Mouse (Mus musculus) spleen, adult 2 months (tissue): ENCODE measurements around the gene Slc13a3.

Source experiments
- CTCF ChIP-seq: fragments of 200-500 bp; IDR thresholded peaks from 2 replicates; pipeline ENCODE4 v1.5.1; 2011; ENCODE audit warnings: mild to moderate bottlenecking, inconsistent platforms; ENCODE audit not compliant: insufficient read depth, insufficient read length, insufficient replicate concordance; ENCODE audit errors: extremely low read depth
- POLR2A ChIP-seq: fragments of 200-500 bp; IDR thresholded peaks from 2 replicates; pipeline ENCODE4 v1.6.1; 2011; ENCODE audit warnings: low read depth, low read length, inconsistent platforms

DNA sequence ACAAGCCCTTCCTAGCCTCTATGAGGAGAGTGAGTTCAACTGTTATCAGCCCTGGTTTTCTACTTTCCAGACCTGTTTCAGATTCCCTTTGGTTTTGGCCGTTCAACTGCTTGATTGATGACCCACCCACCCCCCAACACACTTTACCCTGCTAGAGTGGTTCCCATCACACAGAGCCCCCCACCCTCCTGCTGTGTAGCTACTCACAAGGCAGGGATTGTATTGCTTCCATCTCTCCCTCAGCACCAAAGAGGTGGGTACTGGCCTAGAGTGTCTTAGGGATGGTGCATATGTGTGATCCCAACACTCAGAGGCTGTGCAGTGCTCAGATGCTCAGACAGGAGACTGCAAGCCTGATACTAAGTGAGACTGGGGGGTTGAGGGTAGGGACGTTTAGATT is 21.5 kb upstream of the Slc13a3 start:
- no peak for TF ChIP-seq CTCF
- no peak for TF ChIP-seq POLR2A
